Mouse (Mus musculus) forebrain, embryonic 13.5 days (tissue): Measurements from ENCODE around the gene Rhof. TPM values are rescaled to one million over a fixed set of nuclear protein-coding genes. Genes with fewer than 3 reads are reported as not detected.

Source experiments
- ATAC-seq: fragments of 200-750 bp; cut with Nextera tagmentation; 2 replicates; pipeline ENCODE4 v1.8.0; 2017
- H3K27ac ChIP-seq: fragments of 300-500 bp; sonication (generic); 2 replicates; pipeline ENCODE4 v1.5.1; 2015; ENCODE audit warnings: inconsistent platforms, mild to moderate bottlenecking, moderate library complexity
- H3K27me3 ChIP-seq: fragments of 300-500 bp; sonication (generic); 2 replicates; pipeline ENCODE4 v1.6.1; 2015; ENCODE audit warnings: mild to moderate bottlenecking, inconsistent platforms
- H3K36me3 ChIP-seq: fragments of 300-500 bp; sonication (generic); 2 replicates; pipeline ENCODE4 v1.6.1; 2015; ENCODE audit warnings: mild to moderate bottlenecking, inconsistent platforms; ENCODE audit not compliant: poor library complexity, severe bottlenecking
- H3K4me1 ChIP-seq: fragments of 300-500 bp; sonication (generic); 2 replicates; pipeline ENCODE4 v1.6.1; 2015; ENCODE audit warnings: inconsistent platforms
- H3K4me2 ChIP-seq: fragments of 300-500 bp; sonication (generic); 2 replicates; pipeline ENCODE4 v1.6.1; 2015; ENCODE audit warnings: inconsistent platforms, mild to moderate bottlenecking, moderate library complexity
- H3K4me3 ChIP-seq: fragments of 300-500 bp; sonication (generic); 2 replicates; pipeline ENCODE4 v1.5.1; 2015; ENCODE audit warnings: mild to moderate bottlenecking, inconsistent platforms
- H3K9ac ChIP-seq: fragments of 300-500 bp; sonication (generic); 2 replicates; pipeline ENCODE4 v1.6.1; 2015; ENCODE audit warnings: mild to moderate bottlenecking, inconsistent platforms
- H3K9me3 ChIP-seq: fragments of 300-500 bp; sonication (generic); replicated peaks from 2 replicates; pipeline ENCODE4 v1.6.1; 2016; ENCODE audit warnings: inconsistent platforms
- WGBS: fragments of 180-500 bp; shearing (Covaris S2); methylation state at CpG from one replicate; pipeline ENCODE4 v1.1.7; 2015; 5-methylcytosine and 5-hydroxymethylcytosine counted together
- polyA plus RNA-seq: library from polyadenylated mRNA; unstranded; fragments of >200 nt; fragmentation: Nextera tagmentation; extraction: Ambion mirVana; gene quantifications from 2 replicates; pipeline ENCODE4 v1.2.1, GENCODE M21; 2015

Gene Rhof
- polyA plus RNA-seq, 1 experiment from 2014 or later, result 4.3 TPM

DNA sequence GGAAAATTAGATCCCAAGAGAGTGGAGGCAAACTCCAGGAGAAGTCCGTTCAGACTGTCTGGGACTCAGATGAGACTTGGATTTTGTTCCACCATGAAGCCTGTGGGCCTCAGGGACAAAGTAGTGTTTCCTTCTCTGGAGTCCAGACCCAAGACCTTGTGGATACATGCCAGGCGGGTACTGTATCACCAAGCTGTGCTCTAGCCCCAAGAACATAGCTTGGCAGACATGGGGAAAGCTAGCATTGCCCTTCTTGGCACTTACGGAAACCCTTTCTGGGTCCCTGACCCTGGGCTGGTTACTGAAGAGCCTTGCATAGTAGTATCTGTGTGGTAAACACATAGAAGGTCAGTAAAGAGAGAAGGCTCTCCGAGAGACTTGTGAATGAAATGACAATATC, 27.0 kb upstream of the Rhof start:
- Histone ChIP-seq H3K4me1 (no peaks in the 10 kb centered on the region), H3K4me2 (no peak overlapping the region), H3K9ac (no peak overlapping the region), H3K9me3 (no peaks in the 10 kb centered on the region), H3K27me3 (no peaks in the 10 kb centered on the region), H3K36me3 (peaks cover 94% of the 10 kb centered on the region), H3K4me3 (no peak overlapping the region), H3K27ac (no peak overlapping the region)
- WGBS, result 96% methylated on average over 4 of the region's 4 CpGs
- no peak for ATAC-seq

DNA sequence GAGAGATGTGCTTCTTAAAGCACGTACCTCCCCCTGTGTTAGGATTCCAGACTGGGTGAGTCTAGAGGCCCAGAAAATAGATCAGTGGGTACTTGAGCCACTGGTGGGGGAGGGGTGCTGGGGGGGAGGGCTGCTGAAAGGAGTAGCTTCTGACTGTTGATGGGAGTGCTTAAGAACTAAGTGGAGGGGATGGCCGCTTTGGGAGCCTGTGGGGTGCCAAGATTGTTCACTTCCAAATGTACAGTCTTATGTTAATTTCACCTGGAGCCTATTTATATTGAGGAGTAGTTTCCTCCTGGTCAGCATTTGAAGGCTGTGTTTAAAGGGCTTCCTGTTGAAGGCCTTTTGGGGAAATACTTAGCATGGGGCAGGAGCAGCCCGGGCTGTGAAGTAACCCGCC, 25.5 kb upstream of the Rhof start:
- Histone ChIP-seq H3K4me2 (no peak overlapping the region), H3K4me1 (no peaks in the 10 kb centered on the region), H3K9me3 (no peaks in the 10 kb centered on the region), H3K9ac (no peak overlapping the region), H3K36me3 (peaks cover 94% of the 10 kb centered on the region), H3K27me3 (no peaks in the 10 kb centered on the region), H3K4me3 (no peak overlapping the region), H3K27ac (no peak overlapping the region)
- WGBS, result 88% methylated on average over 4 of the region's 4 CpGs
- ATAC-seq, result no peak

DNA sequence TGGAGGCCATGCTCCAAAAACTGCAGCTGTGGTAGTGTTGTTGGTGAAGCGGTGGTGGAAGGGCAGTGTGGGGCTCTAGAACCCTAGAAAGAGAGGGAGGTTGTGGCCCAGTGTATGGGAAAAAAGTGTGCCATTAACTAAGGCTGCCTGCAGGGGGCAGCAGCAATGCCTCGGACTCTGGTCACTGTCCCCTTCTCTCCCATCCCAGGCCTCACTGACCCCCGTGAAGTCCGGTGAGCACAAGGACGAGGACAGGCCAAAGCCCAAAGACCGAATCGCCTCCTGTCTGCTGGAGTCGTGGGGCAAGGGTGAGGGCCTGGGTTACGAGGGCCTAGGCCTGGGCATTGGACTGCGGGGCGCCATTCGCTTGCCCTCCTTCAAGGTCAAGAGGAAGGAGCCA, 24.3 kb upstream of the Rhof start:
- H3K9ac ChIP-seq, result no peak overlapping the region
- WGBS, result 86% methylated on average over 12 of the region's 12 CpGs
- H3K27me3 ChIP-seq, result no peaks in the 10 kb centered on the region
- H3K9me3 ChIP-seq, result no peaks in the 10 kb centered on the region
- H3K36me3 ChIP-seq, result peaks cover 94% of the 10 kb centered on the region
- H3K4me2 ChIP-seq, result no peak overlapping the region
- ATAC-seq, result no peak
- no peak overlapping the region for H3K4me3 ChIP-seq
- H3K4me1 ChIP-seq, result no peaks in the 10 kb centered on the region
- no peak overlapping the region for H3K27ac ChIP-seq

DNA sequence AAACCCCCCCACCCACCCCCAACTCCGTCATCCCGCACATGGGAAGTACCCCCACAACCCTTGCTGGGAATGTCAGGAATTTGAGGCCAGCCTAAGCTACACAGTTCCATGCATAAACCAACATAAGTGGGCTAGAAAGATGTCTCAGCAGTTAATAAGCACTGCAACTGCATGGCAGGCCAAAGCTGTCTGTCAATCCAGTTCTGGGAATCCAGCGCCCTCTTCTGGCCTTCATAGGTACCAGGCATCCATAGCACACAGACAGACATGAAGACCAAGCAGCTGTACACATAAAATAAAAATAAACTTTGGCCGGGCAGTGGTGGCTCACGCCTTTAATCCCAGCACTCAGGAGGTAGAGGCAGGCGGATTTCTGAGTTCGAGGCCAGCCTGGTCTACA, 22.9 kb upstream of the Rhof start:
- 0 out of 2 replicates have a peak, but pooled peaks have one; percentile 50 for ATAC-seq
- H3K9me3 ChIP-seq, result no peaks in the 10 kb centered on the region
- no peak overlapping the region for H3K27ac ChIP-seq
- no peak overlapping the region for H3K9ac ChIP-seq
- no peak overlapping the region for H3K4me2 ChIP-seq
- H3K4me1 ChIP-seq, result peaks cover 12% of the 10 kb centered on the region
- no peaks in the 10 kb centered on the region for H3K27me3 ChIP-seq
- no peak overlapping the region for H3K4me3 ChIP-seq
- WGBS, result 58% methylated on average over 7 of the region's 7 CpGs
- H3K36me3 ChIP-seq, result peaks cover 94% of the 10 kb centered on the region

DNA sequence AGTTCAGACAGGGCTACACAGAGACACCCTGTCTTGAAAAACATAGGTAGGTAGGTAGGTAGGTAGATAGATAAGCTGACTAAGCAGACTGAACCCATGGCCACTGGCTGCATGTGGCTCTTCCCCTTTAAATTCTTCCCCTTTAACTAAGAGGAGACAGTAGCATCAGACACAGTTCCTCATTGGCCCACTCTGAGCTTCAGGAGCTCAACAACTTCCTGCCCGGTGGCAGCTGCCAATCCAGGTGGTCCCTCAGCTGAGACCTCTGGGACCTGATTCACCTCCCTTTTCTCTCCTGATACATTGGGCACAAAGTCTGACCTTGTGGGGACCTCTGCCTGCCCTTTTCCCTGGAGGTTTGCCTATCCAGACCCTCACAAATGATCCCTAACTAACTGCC, 20.4 kb upstream of the Rhof start:
- H3K36me3 ChIP-seq, result peaks cover 91% of the 10 kb centered on the region
- H3K4me1 ChIP-seq, result peaks cover 37% of the 10 kb centered on the region
- no peaks in the 10 kb centered on the region for H3K27me3 ChIP-seq
- H3K4me3 ChIP-seq, result no peak overlapping the region
- WGBS, result 100% methylated on average over 1 of the region's 1 CpGs
- H3K27ac ChIP-seq, result no peak overlapping the region
- no peaks in the 10 kb centered on the region for H3K9me3 ChIP-seq
- ATAC-seq, result no peak
- H3K4me2 ChIP-seq, result no peak overlapping the region
- no peak overlapping the region for H3K9ac ChIP-seq

DNA sequence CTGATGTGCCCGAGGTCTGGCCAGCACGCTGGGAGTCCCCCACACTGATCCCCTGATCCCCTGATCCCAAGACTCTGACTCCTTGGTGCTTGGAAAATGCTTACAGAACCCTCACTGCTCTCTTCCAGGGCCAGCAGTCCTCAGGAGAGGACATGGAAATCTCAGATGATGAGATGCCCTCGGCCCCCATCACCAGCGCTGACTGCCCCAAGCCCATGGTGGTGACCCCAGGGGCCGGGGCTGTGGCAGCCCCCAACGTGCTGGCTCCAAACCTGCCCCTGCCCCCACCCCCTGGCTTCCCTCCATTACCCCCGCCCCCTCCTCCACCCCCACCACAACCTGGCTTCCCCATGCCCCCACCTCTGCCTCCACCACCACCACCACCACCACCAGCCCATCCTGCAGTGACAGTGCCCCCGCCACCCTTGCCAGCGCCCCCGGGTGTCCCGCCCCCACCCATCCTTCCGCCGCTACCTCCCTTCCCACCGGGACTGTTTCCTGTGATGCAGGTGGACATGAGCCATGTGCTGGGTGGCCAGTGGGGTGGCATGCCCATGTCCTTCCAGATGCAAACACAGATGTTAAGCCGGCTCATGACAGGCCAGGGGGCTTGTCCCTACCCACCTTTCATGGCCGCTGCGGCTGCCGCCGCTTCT, 19.3 kb upstream of the Rhof start:
- Histone ChIP-seq H3K4me1 (peaks cover 38% of the 10 kb centered on the region), H3K36me3 (peaks cover 91% of the 10 kb centered on the region), H3K4me2 (no peak overlapping the region), H3K4me3 (no peak overlapping the region), H3K9ac (no peak overlapping the region), H3K27ac (no peak overlapping the region), H3K9me3 (no peaks in the 10 kb centered on the region), H3K27me3 (no peaks in the 10 kb centered on the region)
- ATAC-seq, result no peak
- 99% methylated on average over 19 of the region's 19 CpGs for WGBS

DNA sequence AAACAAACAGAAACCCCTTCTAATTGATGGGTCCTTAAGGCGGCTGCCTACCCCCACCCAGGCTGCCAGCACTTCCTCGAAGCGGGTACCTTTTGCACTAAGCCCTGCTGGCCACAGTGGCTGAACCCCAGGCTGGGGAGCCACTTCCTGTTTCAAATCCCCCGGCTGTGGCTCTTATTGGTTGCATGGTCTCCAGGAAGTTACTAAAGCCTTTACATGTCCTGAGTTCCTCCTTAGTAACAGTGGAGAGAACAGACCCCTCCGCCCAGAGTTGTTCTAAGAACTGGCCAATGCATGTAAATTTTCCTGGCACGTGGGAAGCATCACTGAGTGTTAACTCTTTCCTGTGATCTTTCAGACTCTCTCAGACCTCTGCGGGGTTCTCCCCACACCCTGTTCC, 18.6 kb upstream of the Rhof start:
- WGBS, result 49% methylated on average over 7 of the region's 7 CpGs

DNA sequence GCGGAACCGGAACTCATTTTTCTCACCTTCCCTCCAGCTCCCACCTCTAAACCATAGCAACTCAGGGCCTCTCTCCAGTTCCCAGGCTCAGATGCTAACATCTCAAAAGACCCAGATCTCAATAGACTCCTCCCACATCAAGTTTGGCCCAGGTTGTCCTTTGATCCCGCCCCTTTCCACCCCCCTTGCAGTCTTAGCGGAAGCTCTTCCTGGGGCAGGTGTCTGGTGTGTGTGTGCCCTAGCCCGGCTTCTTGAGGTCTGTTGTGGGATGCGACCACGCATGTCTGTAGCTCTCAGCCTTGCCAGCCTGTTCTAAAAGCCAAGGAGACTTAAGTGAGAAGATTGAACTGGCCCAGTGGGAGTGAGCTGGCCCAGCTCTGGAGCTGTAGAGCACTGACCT, 18.1 kb upstream of the Rhof start:
- Histone ChIP-seq H3K27me3 (no peaks in the 10 kb centered on the region), H3K27ac (peak overlapping the region; percentile 36; the same call in 1 of the 2 replicates), H3K4me3 (peak overlapping the region; percentile 42), H3K9me3 (no peaks in the 10 kb centered on the region), H3K9ac (peak overlapping the region; percentile 61), H3K4me1 (peaks cover 48% of the 10 kb centered on the region), H3K4me2 (peak overlapping the region; percentile 69), H3K36me3 (peaks cover 94% of the 10 kb centered on the region)
- 45% methylated on average over 7 of the region's 7 CpGs for WGBS
- ATAC-seq, result no peak

More for the DNA sequence above, 18.6 kb upstream of the Rhof start:
- 0 out of 2 replicates have a peak overlapping the region, but pooled peaks have one; percentile 36 for H3K27ac ChIP-seq
- H3K27me3 ChIP-seq, result no peaks in the 10 kb centered on the region
- H3K9ac ChIP-seq, result peak overlapping the region; percentile 61
- no peaks in the 10 kb centered on the region for H3K9me3 ChIP-seq
- H3K4me2 ChIP-seq, result peak overlapping the region; percentile 69
- peaks cover 92% of the 10 kb centered on the region for H3K36me3 ChIP-seq
- peaks cover 44% of the 10 kb centered on the region for H3K4me1 ChIP-seq
- no peak for ATAC-seq
- H3K4me3 ChIP-seq, result peak overlapping the region; percentile 42

DNA sequence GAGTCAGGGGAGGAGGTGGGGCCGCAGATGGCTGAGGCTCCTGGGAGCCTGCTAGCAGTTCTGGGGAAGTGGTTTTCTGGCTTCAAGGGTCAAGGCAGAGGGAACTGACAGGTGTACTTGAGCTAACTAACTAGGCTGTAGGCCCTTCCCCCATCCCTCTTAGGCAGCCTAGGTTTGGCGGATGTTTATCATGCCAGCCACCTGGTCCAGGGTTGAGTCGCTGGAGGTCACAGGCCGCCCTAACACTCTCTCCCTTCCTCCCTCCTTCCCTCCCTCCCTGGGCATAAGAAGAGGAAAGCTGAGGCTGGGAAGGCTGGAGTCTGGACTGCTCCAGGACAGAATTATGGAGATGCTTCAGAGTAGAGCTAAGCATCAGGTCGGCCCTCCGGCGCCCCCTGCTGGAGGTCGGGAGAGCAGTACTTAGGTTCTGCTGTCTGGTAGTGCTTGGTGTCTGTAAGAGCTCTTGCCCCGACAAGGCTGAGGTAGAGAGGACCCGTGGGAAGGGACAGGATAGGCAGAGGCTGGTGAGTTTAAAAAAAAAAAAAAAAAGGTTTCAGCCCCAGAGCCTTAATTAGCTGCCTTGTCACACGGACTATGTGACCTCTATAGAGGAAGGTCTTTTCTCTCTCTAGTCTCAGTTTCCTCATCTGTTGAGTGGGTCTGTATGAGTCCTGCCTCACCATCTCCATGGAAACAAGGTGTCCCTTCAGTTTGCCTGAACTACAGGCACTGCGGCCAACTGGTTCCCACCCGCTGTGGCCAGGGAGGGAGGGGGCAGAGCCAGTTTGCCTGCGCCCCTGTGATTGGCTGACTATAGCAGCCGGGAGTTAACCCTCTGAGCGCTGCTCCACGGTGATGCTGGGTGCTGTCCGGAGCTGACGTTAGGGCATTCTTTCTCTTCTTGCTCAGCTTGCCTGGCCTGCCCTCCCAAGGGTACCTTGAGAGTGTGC, 17.2 kb upstream of the Rhof start:
- peak overlapping the region; percentile 49 for H3K27ac ChIP-seq
- H3K4me2 ChIP-seq, result peak overlapping the region; percentile 69
- WGBS, result 9% methylated on average over 19 of the region's 19 CpGs
- no peaks in the 10 kb centered on the region for H3K9me3 ChIP-seq
- peak; percentile 92 for ATAC-seq
- peaks cover 91% of the 10 kb centered on the region for H3K36me3 ChIP-seq
- H3K27me3 ChIP-seq, result no peaks in the 10 kb centered on the region
- peaks cover 58% of the 10 kb centered on the region for H3K4me1 ChIP-seq
- peak overlapping the region; percentile 42 for H3K4me3 ChIP-seq
- H3K9ac ChIP-seq, result peak overlapping the region; percentile 61

DNA sequence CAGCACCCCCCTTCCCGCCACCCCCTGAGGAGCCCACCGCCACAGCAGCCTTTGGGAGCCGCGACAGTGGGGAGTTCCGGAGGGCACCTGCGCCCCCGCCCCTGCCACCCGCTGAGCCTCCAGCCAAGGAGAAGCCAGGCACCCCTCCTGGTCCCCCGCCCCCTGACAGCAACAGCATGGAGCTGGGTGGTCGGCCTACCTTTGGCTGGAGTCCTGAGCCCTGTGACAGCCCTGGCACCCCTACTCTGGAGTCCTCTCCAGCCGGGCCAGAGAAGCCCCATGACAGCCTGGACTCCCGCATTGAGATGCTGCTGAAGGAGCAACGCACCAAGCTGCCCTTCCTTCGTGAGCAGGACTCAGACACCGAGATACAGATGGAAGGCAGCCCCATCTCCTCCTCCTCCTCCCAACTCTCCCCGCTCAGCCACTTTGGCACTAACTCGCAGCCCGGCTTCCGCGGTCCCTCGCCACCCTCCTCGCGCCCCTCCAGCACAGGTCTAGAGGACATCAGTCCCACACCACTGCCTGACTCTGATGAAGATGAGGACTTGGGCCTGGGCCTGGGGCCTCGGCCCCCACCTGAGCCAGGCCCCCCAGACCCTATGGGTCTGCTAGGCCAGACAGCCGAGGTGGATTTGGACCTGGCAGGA, 15.7 kb upstream of the Rhof start:
- Histone ChIP-seq H3K27ac (0 out of 2 replicates have a peak overlapping the region, but pooled peaks have one; percentile 10), H3K4me2 (peak overlapping the region; percentile 69), H3K9me3 (no peaks in the 10 kb centered on the region), H3K36me3 (peaks cover 76% of the 10 kb centered on the region), H3K9ac (peak overlapping the region; percentile 47; the same call in 1 of the 2 replicates), H3K4me1 (peaks cover 72% of the 10 kb centered on the region), H3K4me3 (0 out of 2 replicates have a peak overlapping the region, but pooled peaks have one; percentile 42), H3K27me3 (no peaks in the 10 kb centered on the region)
- 83% methylated on average over 25 of the region's 25 CpGs for WGBS
- no peak for ATAC-seq

DNA sequence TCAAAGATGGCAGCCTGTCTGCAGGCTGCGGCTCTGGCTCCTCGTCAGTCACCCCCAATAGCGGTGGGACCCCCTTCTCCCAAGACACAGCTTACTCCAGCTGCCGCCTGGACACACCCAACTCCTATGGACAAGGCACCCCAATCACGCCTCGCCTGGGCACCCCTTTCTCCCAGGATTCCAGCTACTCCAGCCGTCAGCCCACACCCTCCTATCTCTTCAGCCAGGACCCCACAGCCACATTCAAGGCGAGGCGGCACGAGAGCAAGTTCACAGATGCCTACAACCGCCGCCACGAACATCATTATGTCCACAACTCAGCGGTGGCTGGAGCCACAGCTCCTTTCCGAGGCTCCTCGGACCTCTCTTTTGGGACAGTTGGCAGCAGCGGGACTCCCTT, 15.1 kb upstream of the Rhof start:
- peaks cover 70% of the 10 kb centered on the region for H3K36me3 ChIP-seq
- no peaks in the 10 kb centered on the region for H3K27me3 ChIP-seq
- H3K9me3 ChIP-seq, result no peaks in the 10 kb centered on the region
- no peak overlapping the region for H3K9ac ChIP-seq
- 81% methylated on average over 17 of the region's 17 CpGs for whole genome bisulfite sequencing
- H3K4me1 ChIP-seq, result peaks cover 72% of the 10 kb centered on the region
- H3K4me2 ChIP-seq, result no peak overlapping the region
- 0 out of 2 replicates have a peak overlapping the region, but pooled peaks have one; percentile 10 for H3K27ac ChIP-seq
- ATAC-seq, result no peak
- H3K4me3 ChIP-seq, result no peak overlapping the region

DNA sequence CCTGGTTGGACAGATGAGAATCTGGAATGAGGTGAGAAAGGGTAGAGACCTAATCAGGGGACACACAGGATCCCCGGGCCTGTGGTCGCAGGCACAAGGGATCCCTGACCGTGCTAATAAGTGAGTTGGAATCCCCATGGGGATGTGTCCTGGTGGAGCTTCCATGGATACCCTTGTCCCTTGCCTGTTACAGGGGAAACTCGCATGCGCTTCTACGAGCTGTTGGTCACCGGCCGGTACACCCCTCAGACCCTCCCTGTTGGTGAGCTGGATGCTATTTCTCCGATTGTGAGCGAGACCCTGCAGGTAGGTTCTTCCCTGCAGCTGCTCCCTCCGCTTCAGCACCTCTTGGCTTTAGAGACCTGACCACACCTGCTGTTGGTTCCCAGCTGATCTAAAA, 13.9 kb upstream of the Rhof start:
- H3K9ac ChIP-seq, result no peak overlapping the region
- H3K27me3 ChIP-seq, result no peaks in the 10 kb centered on the region
- ATAC-seq, result no peak
- H3K4me1 ChIP-seq, result peaks cover 69% of the 10 kb centered on the region
- 85% methylated on average over 11 of the region's 11 CpGs for WGBS
- no peaks in the 10 kb centered on the region for H3K9me3 ChIP-seq
- H3K4me2 ChIP-seq, result no peak overlapping the region
- no peak overlapping the region for H3K27ac ChIP-seq
- peaks cover 58% of the 10 kb centered on the region for H3K36me3 ChIP-seq
- H3K4me3 ChIP-seq, result no peak overlapping the region
